Mouse (Mus musculus) megakaryocyte-erythroid progenitor cell, adult 5-6 weeks (primary cell): ENCODE results near the gene Sympk. TPM values are rescaled to one million over a fixed set of nuclear protein-coding genes. Genes with fewer than 3 reads are reported as not detected.

Source experiments
- ATAC-seq: replicated peaks from 2 replicates; pipeline ENCODE4 v1.8.0; 2016; ENCODE audit warnings: mild to moderate bottlenecking, inconsistent platforms; ENCODE audit not compliant: severe bottlenecking, poor library complexity, low FRiP score, low TSS enrichment
- total RNA-seq, 2 experiments: library from RNA; stranded (forward) in 1 of 2; stranded (reverse) in 1 of 2; fragments of 200-1000, 215-1000 nt in 1 of 2; fragments of >200 nt in 1 of 2; fragmentation: Nextera tagmentation in 1 of 2; gene quantifications; 2 replicates each; pipeline ENCODE4 v1.2.3; 2014 to 2017

The Sympk gene
- total RNA-seq, 2 experiments from 2014 or later: 52.2 to 73.9 TPM

DNA sequence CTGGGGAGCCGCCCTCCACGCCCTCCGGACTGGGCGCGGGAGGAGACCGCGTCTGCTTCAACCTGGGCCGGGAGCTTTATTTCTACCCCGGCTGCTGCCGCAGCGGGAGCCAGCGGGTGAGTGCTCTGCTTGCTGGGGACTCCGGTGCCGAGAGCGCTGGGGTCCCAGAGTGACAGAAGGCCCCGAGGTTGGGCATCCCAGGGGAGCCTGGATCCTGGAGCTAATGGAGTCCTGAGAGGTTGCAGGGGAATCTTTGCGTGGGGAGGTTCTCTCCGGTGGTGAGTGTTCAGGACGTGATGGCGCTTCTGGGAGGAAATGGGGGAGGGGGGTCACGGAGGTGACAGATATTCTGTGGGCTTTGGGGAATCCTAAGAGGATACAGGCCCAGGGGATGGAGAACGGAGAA lies 52.4 kb downstream of the Sympk start:
- 0 out of 2 replicates have a peak, but pooled peaks have one; percentile 32 for ATAC-seq

DNA sequence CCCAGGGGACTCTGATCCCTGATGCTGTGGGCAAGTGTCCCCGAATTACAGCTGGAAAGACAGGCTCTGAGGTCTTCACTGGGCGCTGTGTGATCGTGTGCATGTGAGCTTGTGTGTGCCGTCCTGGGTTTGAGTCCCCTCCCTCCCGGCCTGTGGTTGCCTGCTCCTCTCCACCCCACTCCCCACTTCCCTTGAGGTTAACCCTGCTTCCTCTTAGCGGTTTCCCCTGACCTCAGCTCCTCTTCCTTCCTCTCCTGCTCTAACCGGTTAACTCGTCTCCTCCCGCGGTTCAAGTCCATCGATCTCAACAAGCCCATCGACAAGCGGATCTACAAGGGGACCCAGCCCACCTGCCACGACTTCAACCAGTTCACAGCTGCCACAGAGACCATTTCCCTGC lies 53.6 kb downstream of the Sympk start:
- ATAC-seq: no peak

DNA sequence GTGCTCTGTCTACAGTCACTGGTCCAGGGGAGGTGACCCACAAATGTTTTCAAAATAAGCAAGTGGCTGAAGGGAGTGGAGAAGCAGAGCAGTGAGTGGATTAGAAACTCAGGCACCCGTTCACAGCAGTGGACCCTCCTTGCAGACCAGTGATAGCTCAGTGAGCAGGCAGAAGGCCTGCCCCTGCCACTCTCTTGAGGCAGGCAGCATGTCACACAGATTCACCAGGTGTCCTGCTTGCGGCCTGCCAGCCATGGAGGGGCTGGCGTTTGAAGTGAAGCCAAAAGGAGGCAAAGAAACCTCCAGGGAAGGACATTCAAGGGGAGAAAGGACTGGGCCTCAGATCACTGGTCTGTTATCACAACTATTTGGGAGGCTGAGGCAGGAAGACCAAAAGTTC lies 54.6 kb downstream of the Sympk start:
- no peak for ATAC-seq

- no peak for ATAC-seq
These were observed 56.3 kb downstream of the Sympk start for GRCm38 (mm10) chr7:19080451-19080950.

DNA sequence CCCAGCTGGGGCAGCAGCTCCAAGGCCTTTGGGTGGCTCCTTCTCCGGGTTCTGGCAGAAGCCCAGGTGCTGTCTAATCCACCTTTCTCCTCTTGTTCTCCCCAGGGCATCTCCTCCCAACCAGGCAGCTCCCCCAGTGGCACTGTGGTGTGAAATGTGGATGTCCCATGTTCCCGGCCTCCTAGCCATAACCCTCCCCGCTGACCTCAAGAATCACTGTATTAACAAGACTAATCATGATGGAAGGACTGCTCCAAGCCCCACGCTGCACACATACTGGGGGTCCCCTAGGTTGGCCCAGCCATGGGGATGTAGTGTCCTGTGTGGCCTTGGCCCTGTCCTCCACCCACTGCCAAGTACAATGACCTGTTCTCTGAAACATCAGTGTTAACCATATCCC lies 58.0 kb downstream of the Sympk start:
- ATAC-seq: no peak

DNA sequence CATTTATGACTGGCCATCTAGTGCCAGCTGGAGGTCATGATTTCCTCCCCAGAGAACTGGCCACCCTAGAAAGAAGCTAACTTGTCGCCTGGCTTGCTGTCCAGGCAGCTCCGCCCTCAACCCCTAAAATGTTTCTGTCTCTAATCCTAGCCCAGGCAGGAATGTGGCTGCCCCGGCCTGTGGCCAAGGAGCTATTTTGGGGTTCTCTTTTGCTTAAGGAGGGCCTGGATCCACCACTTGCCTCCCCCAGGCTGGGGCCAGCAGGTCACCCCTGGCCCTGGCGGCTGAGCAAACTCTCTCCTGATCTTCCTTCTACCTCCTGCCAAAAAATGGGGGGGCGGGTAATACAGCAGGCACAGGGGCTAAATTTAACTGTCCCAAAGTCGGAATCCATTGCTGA lies 58.9 kb downstream of the Sympk start:
- ATAC-seq: no peak

DNA sequence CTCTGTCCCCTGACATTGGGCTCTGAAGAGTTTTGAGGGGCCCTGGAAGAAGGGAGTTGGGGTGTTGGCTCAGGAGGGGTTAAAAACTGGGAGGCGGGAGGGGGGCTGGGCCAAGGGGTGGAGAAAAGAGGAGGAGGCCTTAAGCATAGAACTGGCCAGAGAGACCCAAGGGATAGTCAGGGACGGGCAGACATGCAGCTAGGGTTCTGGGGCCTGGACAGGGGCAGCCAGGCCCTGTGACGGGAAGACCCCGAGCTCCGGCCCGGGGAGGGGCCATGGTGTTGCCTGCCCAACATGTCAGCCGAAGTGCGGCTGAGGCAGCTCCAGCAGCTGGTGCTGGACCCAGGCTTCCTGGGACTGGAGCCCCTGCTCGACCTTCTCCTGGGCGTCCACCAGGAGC lies 59.5 kb downstream of the Sympk start, which contains the start of gene Dmpk:
Dmpk (plus strand) TSS at position 149 of the 400 bp plus-strand sequence.
- no peak for ATAC-seq

DNA sequence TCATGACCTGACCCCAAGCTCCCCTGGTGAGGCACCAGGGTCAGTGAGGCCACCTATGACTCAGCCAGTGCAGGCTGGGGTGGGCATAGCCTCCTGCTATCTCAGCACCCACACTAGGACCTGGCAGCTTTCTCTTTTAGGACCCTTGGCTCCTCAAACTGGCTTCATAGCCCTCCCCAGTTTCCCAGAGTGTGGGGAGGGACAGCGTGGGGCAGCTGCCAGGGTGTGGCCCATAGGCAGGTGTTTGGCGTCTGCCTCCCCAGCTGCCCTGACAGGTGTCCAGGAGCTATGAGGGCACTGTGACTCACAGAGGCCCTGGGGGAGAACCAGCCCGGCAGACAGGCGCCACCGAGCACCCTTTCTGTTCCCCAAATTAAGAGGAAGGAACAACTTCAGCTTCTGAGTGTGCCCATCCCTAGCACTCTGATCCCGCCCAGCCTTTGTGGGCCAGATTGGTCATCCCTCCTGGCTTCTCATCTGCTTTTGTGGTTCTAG lies 60.1 kb downstream of the Sympk start:
- ATAC-seq: no peak

DNA sequence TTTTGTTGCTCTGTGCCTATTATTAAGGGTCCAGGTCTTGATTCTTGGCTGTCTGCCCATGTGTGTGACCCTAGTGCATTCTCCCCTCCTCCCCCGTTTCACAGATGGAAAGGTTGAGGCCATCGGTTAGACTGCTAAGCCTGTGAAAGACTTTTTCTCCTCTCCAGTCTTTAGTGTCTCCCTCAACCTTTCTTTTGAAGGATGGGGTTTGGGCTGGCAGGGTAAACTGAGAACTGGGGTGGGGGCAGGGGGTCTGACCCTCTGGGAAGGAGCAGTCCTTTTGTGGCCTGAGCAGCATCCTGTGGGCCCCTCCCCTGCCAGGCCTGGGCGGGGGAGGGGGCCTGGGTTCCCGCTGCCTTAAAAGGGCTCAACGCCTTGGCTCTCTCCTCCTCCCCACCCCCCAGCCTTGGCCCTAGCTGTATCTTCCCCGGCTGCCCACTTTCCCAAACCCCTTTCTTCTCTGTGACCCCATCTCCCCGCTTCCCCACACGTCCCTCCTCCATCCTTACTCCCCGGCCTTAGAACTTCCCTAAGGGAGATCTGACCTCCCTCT lies 60.8 kb downstream of the Sympk start:
- ATAC-seq: no peak

GRCm38 (mm10) chr7:19085495-19085894 lies 61.3 kb downstream of the Sympk start:
- peak; percentile 0; the same call in 1 of the 2 replicates for ATAC-seq

DNA sequence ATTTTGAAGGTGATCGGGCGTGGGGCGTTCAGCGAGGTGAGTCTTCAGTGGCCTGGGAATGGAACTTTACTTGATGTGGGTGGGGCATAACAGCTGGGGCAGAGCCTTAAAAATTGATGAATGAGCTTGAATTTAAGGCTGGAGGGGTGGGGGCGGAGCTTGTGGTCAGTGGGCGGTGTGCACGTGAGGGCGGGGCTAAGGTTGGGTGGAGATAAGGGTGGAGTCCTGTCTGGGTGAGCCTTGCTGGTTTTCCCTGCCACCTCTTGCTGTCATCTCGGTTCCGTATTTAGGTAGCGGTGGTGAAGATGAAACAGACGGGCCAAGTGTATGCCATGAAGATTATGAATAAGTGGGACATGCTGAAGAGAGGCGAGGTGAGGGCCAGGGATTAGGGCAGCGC lies 61.9 kb downstream of the Sympk start:
- ATAC-seq: peak; percentile 87

- no peak for ATAC-seq
These were observed 62.6 kb downstream of the Sympk start for GRCm38 (mm10) chr7:19086760-19087159.

- ATAC-seq: 0 out of 2 replicates have a peak, but pooled peaks have one; percentile 30
These were observed 64.6 kb downstream of the Sympk start for GRCm38 (mm10) chr7:19088813-19089212.

- no peak for ATAC-seq
These were observed 67.7 kb downstream of the Sympk start for GRCm38 (mm10) chr7:19091913-19092312.

- ATAC-seq: peak; percentile 23
These were observed 68.4 kb downstream of the Sympk start for GRCm38 (mm10) chr7:19092381-19093173.

GRCm38 (mm10) chr7:19093174-19093521 lies 69.0 kb downstream of the Sympk start:
- ATAC-seq: peak; percentile 69

- peak; percentile 74 for ATAC-seq
These were observed 69.6 kb downstream of the Sympk start for GRCm38 (mm10) chr7:19093537-19094385.

DNA sequence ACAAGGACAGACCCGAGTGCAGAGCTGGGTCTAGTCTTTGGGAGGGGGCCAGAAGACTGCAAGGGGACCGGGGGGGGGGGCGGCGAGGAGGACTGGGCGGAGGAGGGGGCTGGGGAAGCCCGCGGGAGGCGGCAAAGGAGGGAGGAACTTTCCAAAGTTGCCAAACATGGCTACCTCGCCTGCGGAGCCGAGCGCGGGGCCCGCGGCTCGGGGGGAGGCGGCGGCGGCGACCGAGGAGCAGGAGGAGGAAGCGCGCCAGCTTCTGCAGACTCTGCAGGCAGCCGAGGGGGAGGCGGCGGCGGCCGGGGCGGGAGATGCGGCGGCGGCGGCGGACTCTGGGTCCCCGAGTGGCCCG lies 70.3 kb downstream of the Sympk start, which contains the start of gene Six5:
Six5 (plus strand) TSS at position 124 of the 355 bp plus-strand sequence.
- ATAC-seq: no peak

DNA sequence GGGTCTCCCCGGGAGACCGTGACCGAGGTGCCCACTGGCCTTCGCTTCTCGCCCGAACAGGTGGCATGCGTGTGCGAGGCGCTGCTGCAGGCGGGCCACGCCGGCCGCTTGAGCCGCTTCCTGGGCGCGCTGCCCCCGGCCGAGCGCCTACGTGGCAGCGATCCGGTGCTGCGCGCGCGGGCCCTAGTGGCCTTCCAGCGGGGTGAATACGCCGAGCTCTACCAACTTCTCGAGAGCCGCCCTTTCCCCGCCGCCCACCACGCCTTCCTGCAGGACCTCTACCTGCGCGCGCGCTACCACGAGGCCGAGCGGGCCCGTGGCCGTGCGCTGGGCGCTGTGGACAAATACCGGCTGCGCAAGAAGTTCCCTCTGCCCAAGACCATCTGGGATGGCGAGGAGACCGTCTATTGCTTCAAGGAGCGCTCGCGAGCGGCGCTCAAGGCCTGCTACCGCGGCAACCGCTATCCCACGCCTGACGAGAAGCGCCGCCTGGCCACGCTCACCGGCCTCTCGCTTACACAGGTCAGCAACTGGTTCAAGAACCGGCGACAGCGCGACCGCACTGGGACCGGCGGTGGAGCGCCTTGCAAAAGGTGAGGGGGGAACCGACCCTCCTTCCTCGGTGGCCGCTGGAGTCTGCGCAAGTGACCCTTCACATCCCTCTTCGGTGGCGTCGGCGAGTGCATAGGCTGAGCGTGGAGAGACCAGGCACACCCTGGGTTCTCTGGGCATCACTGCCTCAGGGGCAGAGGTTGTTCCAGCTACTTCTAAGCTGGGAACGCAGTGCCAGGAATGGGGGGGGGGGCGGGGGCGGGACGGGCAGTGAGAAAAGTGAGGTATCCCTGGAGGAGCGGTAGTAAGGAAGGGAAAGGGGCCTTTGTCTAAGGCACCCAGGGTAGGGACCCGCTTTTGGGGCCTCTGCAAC lies 70.9 kb downstream of the Sympk start:
- ATAC-seq: no peak
